Mouse (Mus musculus) intestine, postnatal 0 days (tissue): ENCODE data around the gene Acy3. TPM values are rescaled to one million over a fixed set of nuclear protein-coding genes. Genes with fewer than 3 reads are reported as not detected.
A peak's percentile ranks its signal among the peaks of the same experiment; 100 is the strongest.

Experiments used
- ATAC-seq: fragments of 200-750 bp; cut with Nextera tagmentation; 2 replicates; pipeline ENCODE4 v1.8.0; 2017; ENCODE audit warnings: mild to moderate bottlenecking, moderate TSS enrichment, moderate library complexity
- H3K27ac ChIP-seq: fragments of 300-500 bp; sonication (generic); 2 replicates; pipeline ENCODE4 v1.5.1; 2014; ENCODE audit warnings: mild to moderate bottlenecking, low read depth, low read length, moderate library complexity
- H3K27me3 ChIP-seq: fragments of 300-500 bp; sonication (generic); replicated peaks from 2 replicates; pipeline ENCODE4 v1.6.1; 2014; ENCODE audit warnings: low read length, mixed read lengths; ENCODE audit not compliant: control insufficient read depth, insufficient read depth
- H3K36me3 ChIP-seq: fragments of 300-500 bp; sonication (generic); 2 replicates; pipeline ENCODE4 v1.6.1; 2014; ENCODE audit warnings: mild to moderate bottlenecking, moderate library complexity; ENCODE audit not compliant: control insufficient read depth, insufficient read depth
- H3K4me1 ChIP-seq: fragments of 300-500 bp; sonication (generic); replicated peaks from 2 replicates; pipeline ENCODE4 v1.6.1; 2014; ENCODE audit warnings: antibody characterized with exemption, low read length, mixed read lengths; ENCODE audit not compliant: control insufficient read depth, insufficient read depth
- H3K4me2 ChIP-seq: fragments of 300-500 bp; sonication (generic); replicated peaks from 2 replicates; pipeline ENCODE4 v1.6.1; 2014; ENCODE audit warnings: low read depth, mild to moderate bottlenecking, moderate library complexity
- H3K4me3 ChIP-seq: fragments of 300-500 bp; sonication (generic); 2 replicates; pipeline ENCODE4 v1.5.1; 2014; ENCODE audit warnings: low read depth, low read length
- H3K9ac ChIP-seq: fragments of 300-500 bp; sonication (generic); 2 replicates; pipeline ENCODE4 v1.6.1; 2014; ENCODE audit warnings: mild to moderate bottlenecking, low read depth, low read length
- H3K9me3 ChIP-seq: fragments of 300-500 bp; sonication (generic); 2 replicates; pipeline ENCODE4 v1.6.1; 2016; ENCODE audit warnings: mixed run types; ENCODE audit not compliant: control insufficient read depth
- CTCF ChIP-seq: sonication (generic); IDR thresholded peaks from 2 replicates; pipeline ENCODE4 v1.5.1; 2016; ENCODE audit warnings: low read depth, mild to moderate bottlenecking, control low read depth, antibody characterized with exemption, moderate library complexity
- WGBS: fragments of 180-500 bp; shearing (Covaris S2); extraction: QIAGEN DNeasy Blood & Tissue Kit; methylation state at CpG from one replicate; pipeline ENCODE4 v1.1.7; 2014; 5-methylcytosine and 5-hydroxymethylcytosine counted together
- polyA plus RNA-seq: library from polyadenylated mRNA; unstranded; fragments of >200 nt; fragmentation: Nextera tagmentation; extraction: Ambion mirVana; gene quantifications from 2 replicates; pipeline ENCODE4 v1.2.1, GENCODE M21; 2015

The Acy3 gene
- polyA plus RNA-seq, 1 experiment from 2014 or later = 32.3 TPM

GRCm38 (mm10) chr19:3980917-3981316 lies 5.5 kb upstream of the Acy3 start:
- no peak overlapping the region for H3K4me2 ChIP-seq
- no peak overlapping the region for H3K9ac ChIP-seq
- H3K27ac ChIP-seq = no peak overlapping the region
- 61% methylated on average over 9 of the region's 9 CpGs for WGBS
- H3K36me3 ChIP-seq = no peaks in the 10 kb centered on the region
- peaks cover 3% of the 10 kb centered on the region; the same call in 1 of the 2 replicates for H3K4me1 ChIP-seq
- TF ChIP-seq CTCF = no peak
- no peak overlapping the region for H3K4me3 ChIP-seq
- ATAC-seq = no peak
- no peaks in the 10 kb centered on the region for H3K27me3 ChIP-seq
- H3K9me3 ChIP-seq = no peaks in the 10 kb centered on the region

GRCm38 (mm10) chr19:3983527-3984200 lies 2.7 kb upstream of the Acy3 start:
- no peaks in the 10 kb centered on the region for H3K27me3 ChIP-seq
- no peaks in the 10 kb centered on the region for H3K9me3 ChIP-seq
- ATAC-seq = no peak
- peaks cover 9% of the 10 kb centered on the region; the same call in 1 of the 2 replicates for H3K4me1 ChIP-seq
- no peak overlapping the region for H3K27ac ChIP-seq
- H3K4me2 ChIP-seq = no peak overlapping the region
- WGBS = 64% methylated on average over 9 of the region's 9 CpGs
- TF ChIP-seq CTCF = no peak
- H3K36me3 ChIP-seq = no peaks in the 10 kb centered on the region
- H3K9ac ChIP-seq = no peak overlapping the region
- no peak overlapping the region for H3K4me3 ChIP-seq

- TF ChIP-seq CTCF = no peak
- Histone ChIP-seq H3K4me1 (peaks cover 9% of the 10 kb centered on the region; the same call in 1 of the 2 replicates), H3K27ac (peak overlapping the region; percentile 28; the same call in 1 of the 2 replicates), H3K27me3 (no peaks in the 10 kb centered on the region), H3K4me2 (no peak overlapping the region), H3K9ac (no peak overlapping the region), H3K9me3 (no peaks in the 10 kb centered on the region), H3K36me3 (no peaks in the 10 kb centered on the region), H3K4me3 (no peak overlapping the region)
- ATAC-seq = peak; percentile 29; the same call in 1 of the 2 replicates
- 41% methylated on average over 8 of the region's 8 CpGs for WGBS
Measured at GRCm38 (mm10) chr19:3985261-3985681, 1.1 kb upstream of the Acy3 start.

- ATAC-seq = no peak
- no peak overlapping the region for H3K4me2 ChIP-seq
- H3K9me3 ChIP-seq = no peaks in the 10 kb centered on the region
- 87% methylated on average over 14 of the region's 14 CpGs for WGBS
- H3K27me3 ChIP-seq = no peaks in the 10 kb centered on the region
- H3K4me3 ChIP-seq = no peak overlapping the region
- peaks cover 13% of the 10 kb centered on the region; the same call in 1 of the 2 replicates for H3K4me1 ChIP-seq
- no peak for TF ChIP-seq CTCF
- H3K27ac ChIP-seq = no peak overlapping the region
- H3K9ac ChIP-seq = no peak overlapping the region
- no peaks in the 10 kb centered on the region for H3K36me3 ChIP-seq
Measured at GRCm38 (mm10) chr19:3988066-3988465, 1.7 kb downstream of the Acy3 start.

DNA sequence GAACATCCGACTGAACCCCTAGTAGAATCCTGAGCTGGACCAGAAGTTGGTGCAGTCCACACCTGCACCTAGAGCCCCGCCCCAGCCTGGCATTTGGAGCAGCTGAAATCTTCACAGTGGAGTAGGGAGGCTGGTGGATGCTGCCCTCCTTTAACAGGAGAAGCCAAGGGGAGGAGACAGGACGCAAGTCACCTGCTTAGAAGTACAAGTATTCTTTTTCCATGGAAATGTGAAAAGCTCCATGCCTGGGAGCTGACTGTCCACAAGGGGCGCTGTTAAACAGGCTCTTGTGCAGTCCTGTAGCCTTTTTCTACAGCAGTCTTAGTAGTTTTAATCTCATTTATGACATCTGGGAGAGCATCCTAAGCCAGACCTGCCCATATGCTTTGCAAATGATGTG lies 2.4 kb downstream of the Acy3 start:
- no peak overlapping the region for H3K27ac ChIP-seq
- no peak for ATAC-seq
- H3K4me1 ChIP-seq = peaks cover 17% of the 10 kb centered on the region; the same call in 1 of the 2 replicates
- H3K9me3 ChIP-seq = no peaks in the 10 kb centered on the region
- no peak overlapping the region for H3K4me2 ChIP-seq
- 96% methylated on average over 4 of the region's 4 CpGs for WGBS
- no peak overlapping the region for H3K9ac ChIP-seq
- no peaks in the 10 kb centered on the region for H3K27me3 ChIP-seq
- H3K36me3 ChIP-seq = no peaks in the 10 kb centered on the region
- TF ChIP-seq CTCF = peak; percentile 61
- H3K4me3 ChIP-seq = no peak overlapping the region

GRCm38 (mm10) chr19:3990804-3991203 lies 4.4 kb downstream of the Acy3 start:
- TF ChIP-seq CTCF = no peak
- 50% methylated on average over 6 of the region's 6 CpGs for WGBS
- H3K4me2 ChIP-seq = no peak overlapping the region
- H3K9me3 ChIP-seq = no peaks in the 10 kb centered on the region
- H3K27ac ChIP-seq = no peak overlapping the region
- peaks cover 15% of the 10 kb centered on the region; the same call in 1 of the 2 replicates for H3K4me1 ChIP-seq
- no peaks in the 10 kb centered on the region for H3K27me3 ChIP-seq
- no peaks in the 10 kb centered on the region for H3K36me3 ChIP-seq
- no peak overlapping the region for H3K4me3 ChIP-seq
- H3K9ac ChIP-seq = no peak overlapping the region
- ATAC-seq = no peak
